ENCODE assay signal across 31 mouse cellular contexts in the genomic region with DNA sequence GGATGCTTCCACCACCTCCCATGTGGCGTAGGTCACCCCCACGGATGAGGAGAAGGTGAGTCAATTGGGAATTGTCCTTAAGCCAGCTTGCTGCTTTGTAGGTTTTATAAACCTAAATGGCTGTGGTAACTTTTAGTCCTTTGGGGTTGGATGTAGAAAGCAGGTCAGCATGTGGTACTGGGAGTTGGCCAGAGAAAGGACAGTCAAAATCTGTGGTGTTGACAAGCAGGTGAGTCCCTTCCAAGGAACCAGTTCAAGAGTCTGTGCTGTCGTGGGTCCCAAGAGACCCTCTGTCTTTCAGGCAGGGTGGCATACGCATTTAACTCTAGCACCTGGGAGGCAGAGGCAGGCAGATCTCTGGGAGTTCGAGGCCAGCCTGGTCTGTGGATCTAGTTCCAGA.
"Had no signal": no experiment of that assay in that cellular context is flagged by ENCODE, and none has a peak within 500 bp of the region (broad histone marks: within the 10 kb centered on the region; RNA-seq: fewer than 3 reads in every experiment).

No protein-coding gene starts in this region.

- DNase-seq: left cerebral cortex, postnatal 4 days; liver; liver, embryonic 13.5 days; liver, postnatal 0 days; lung, adult 18-20 months; lung, adult 2 months; lung, embryonic 14.5 days; lung, postnatal 10 days; lung, postnatal 14 days; lung, postnatal 36 days; lung, postnatal 4 days; midbrain, embryonic 14.5 days had no signal

- H3K9me3 ChIP-seq: limb, embryonic 10.5 days; limb, embryonic 12.5 days; limb, embryonic 13.5 days; limb, embryonic 15.5 days; liver, embryonic 12.5 days; liver, embryonic 13.5 days; liver, embryonic 15.5 days; lung, embryonic 15.5 days; megakaryocyte, embryonic 14.5 days; midbrain, embryonic 12.5 days; midbrain, embryonic 13.5 days; midbrain, embryonic 15.5 days; neural tube, embryonic 12.5 days; neural tube, embryonic 13.5 days had no signal

- H3K9ac ChIP-seq: limb, embryonic 12.5 days; limb, embryonic 13.5 days; limb, embryonic 15.5 days; liver, embryonic 12.5 days; liver, embryonic 13.5 days; liver, embryonic 14.5 days; liver, embryonic 15.5 days; liver, postnatal 0 days; lung, embryonic 14.5 days; lung, embryonic 15.5 days; midbrain, embryonic 12.5 days; midbrain, embryonic 13.5 days; midbrain, embryonic 15.5 days; neural tube, embryonic 12.5 days; neural tube, embryonic 13.5 days had no signal

- H3K27me3 ChIP-seq: limb, embryonic 12.5 days; limb, embryonic 13.5 days; limb, embryonic 15.5 days; liver, embryonic 12.5 days; liver, embryonic 13.5 days; liver, embryonic 15.5 days; lung, embryonic 15.5 days; megakaryocyte, embryonic 14.5 days; midbrain, embryonic 12.5 days; midbrain, embryonic 13.5 days; midbrain, embryonic 15.5 days; neural tube, embryonic 12.5 days; neural tube, embryonic 13.5 days had no signal

- H3K4me2 ChIP-seq: limb, embryonic 12.5 days; limb, embryonic 13.5 days; limb, embryonic 15.5 days; liver, embryonic 11.5 days; liver, embryonic 12.5 days; liver, embryonic 13.5 days; liver, embryonic 15.5 days; lung, embryonic 14.5 days; lung, embryonic 15.5 days; midbrain, embryonic 12.5 days; midbrain, embryonic 13.5 days; midbrain, embryonic 15.5 days; neural tube, embryonic 12.5 days; neural tube, embryonic 13.5 days had no signal

- H3K4me3 ChIP-seq: limb, embryonic 10.5 days; limb, embryonic 12.5 days; limb, embryonic 13.5 days; limb, embryonic 15.5 days; liver, embryonic 12.5 days; liver, embryonic 13.5 days; liver, embryonic 15.5 days; lung, embryonic 15.5 days; megakaryocyte, embryonic 14.5 days; midbrain, embryonic 12.5 days; midbrain, embryonic 13.5 days; midbrain, embryonic 15.5 days; myocyte; neural tube, embryonic 12.5 days; neural tube, embryonic 13.5 days had no signal

- H3K27ac ChIP-seq: limb, embryonic 10.5 days; limb, embryonic 12.5 days; limb, embryonic 13.5 days; limb, embryonic 15.5 days; liver, embryonic 12.5 days; liver, embryonic 13.5 days; liver, embryonic 14.5 days; liver, embryonic 15.5 days; lung, embryonic 15.5 days; macrophage; midbrain, embryonic 12.5 days; midbrain, embryonic 13.5 days; midbrain, embryonic 15.5 days; neural tube, embryonic 12.5 days; neural tube, embryonic 13.5 days had no signal

- ATAC-seq: liver, embryonic 12.5 days; liver, postnatal 0 days; lung, postnatal 0 days; midbrain, embryonic 13.5 days; midbrain, embryonic 15.5 days; midbrain, embryonic 16.5 days had no signal
